Mouse (Mus musculus) heart, adult 2 months (tissue): ENCODE data around the gene Hhex. TPM values are rescaled to one million over a fixed set of nuclear protein-coding genes. Genes with fewer than 3 reads are reported as not detected.

Source experiments
- DNase-seq, 2 experiments: peaks; one replicate each; pipeline ENCODE4 v3.0.0; 2021
- H3K27ac ChIP-seq: fragments of 200-600 bp; 2 replicates; pipeline ENCODE4 v1.8.1; 2022
- H3K27me3 ChIP-seq: fragments of 200-500 bp; 2 replicates; pipeline ENCODE4 v1.6.1; 2012; ENCODE audit warnings: mild to moderate bottlenecking, low read length, inconsistent platforms, mixed read lengths; ENCODE audit not compliant: control insufficient read depth, insufficient read depth
- H3K36me3 ChIP-seq: fragments of 200-500 bp; 2 replicates; pipeline ENCODE4 v1.6.1; 2012; ENCODE audit warnings: low read length, inconsistent platforms; ENCODE audit not compliant: control insufficient read depth, insufficient read depth
- H3K4me1 ChIP-seq: fragments of 200-500 bp; 2 replicates; pipeline ENCODE4 v1.6.1; 2011; ENCODE audit warnings: low read length; ENCODE audit not compliant: control insufficient read depth, insufficient read depth
- H3K4me3 ChIP-seq: fragments of 200-600 bp; 2 replicates; pipeline ENCODE4 v1.8.1; 2022
- H3K79me2 ChIP-seq: fragments of 200-500 bp; replicated peaks from 2 replicates; pipeline ENCODE4 v1.6.1; 2012; ENCODE audit warnings: mild to moderate bottlenecking, inconsistent platforms, low read length, moderate library complexity, mixed read lengths; ENCODE audit not compliant: control insufficient read depth, insufficient read depth
- H3K9ac ChIP-seq: fragments of 200-500 bp; 2 replicates; pipeline ENCODE4 v1.6.1; 2012; ENCODE audit warnings: low read depth, mild to moderate bottlenecking, control low read depth, inconsistent platforms, low read length, mixed read lengths
- CTCF ChIP-seq: fragments of 200-600 bp; IDR thresholded peaks from 2 replicates; pipeline ENCODE4 v1.8.1; 2022; ENCODE audit warnings: antibody characterized with exemption, mild to moderate bottlenecking, moderate library complexity
- EP300 ChIP-seq: fragments of 200-500 bp; IDR thresholded peaks from 2 replicates; pipeline ENCODE4 v1.6.1; 2011; ENCODE audit warnings: low read depth, low read length, control low read depth; ENCODE audit not compliant: insufficient read depth
- POLR2A ChIP-seq: fragments of 200-500 bp; IDR thresholded peaks from 2 replicates; pipeline ENCODE4 v1.6.1; 2011; ENCODE audit warnings: mild to moderate bottlenecking, low read depth, low read length, control low read depth; ENCODE audit not compliant: insufficient read depth
- WGBS: fragments of 180-500 bp; shearing (Covaris S2); methylation state at CpG from one replicate; pipeline ENCODE4 v1.1.7; 2018; 5-methylcytosine and 5-hydroxymethylcytosine counted together
- intact Hi-C: fragments of 180-260 bp; cut with DNase I; formaldehyde crosslinking; loops from one replicate; pipeline ENCODE4 v1.15.1; 2025
- polyA plus RNA-seq: library from polyadenylated mRNA; depleted of rRNA; stranded (reverse); fragments of >200 nt; gene quantifications from 2 replicates; pipeline ENCODE4 v1.2.3, GENCODE M21; 2012
- total RNA-seq, 2 experiments: library from RNA; stranded (reverse); gene quantifications; 2 replicates each; pipeline ENCODE4 v1.2.3; 2021

The Hhex gene
- total and polyA plus RNA-seq, 3 experiments = 2.2 to 4.2 (median 2.3) TPM

DNA sequence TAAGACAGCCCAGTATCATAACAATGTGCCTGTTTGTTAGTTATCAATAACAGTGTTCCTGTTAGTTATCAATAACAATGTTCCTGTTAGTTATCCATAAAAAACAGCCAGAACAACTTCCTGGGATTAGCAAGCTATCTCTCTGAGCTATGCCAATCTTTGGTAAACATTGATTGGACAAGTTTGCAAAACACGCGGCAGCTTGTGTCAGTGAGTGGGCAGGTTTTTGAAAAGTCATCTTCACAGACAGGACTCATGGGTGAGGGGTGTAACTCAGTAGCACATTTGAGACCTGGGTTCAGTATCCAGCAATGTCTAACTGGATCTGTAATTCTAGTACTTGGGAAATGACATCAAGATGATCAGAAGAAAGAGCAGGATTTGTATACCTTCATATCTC lies 20.9 kb downstream of the Hhex start:
- TF ChIP-seq EP300 (no peak), CTCF (no peak), POLR2A (no peak)
- WGBS = 78% methylated on average over 2 of the region's 2 CpGs
- Histone ChIP-seq H3K36me3 (no peaks in the 10 kb centered on the region), H3K4me1 (no peaks in the 10 kb centered on the region), H3K9ac (no peak overlapping the region), H3K4me3 (no peak overlapping the region), H3K27me3 (no peaks in the 10 kb centered on the region; the same call in 1 of the 2 replicates), H3K27ac (no peak overlapping the region), H3K79me2 (no peaks in the 10 kb centered on the region)
- DNase-seq = no peak
- intact Hi-C loops = no loop called here

DNA sequence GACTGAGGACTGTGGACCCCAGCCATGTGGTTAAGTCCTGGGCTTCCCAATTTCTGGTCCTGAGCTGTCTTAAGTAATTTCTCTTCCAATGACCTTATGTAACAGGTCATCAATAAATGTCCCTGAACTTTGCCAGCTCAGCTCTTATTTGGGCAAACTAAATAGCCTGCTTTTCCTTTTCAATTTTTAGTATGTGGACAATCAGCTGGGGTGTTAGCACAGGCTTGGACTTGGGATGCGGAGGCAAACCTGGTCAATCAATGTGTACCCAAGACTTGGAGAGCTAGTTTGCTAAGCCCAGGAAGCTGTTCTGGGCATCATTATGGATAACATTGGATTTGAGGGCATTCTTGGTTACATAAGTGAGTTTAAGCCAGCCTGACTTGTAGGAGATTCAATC lies 21.4 kb downstream of the Hhex start:
- Histone ChIP-seq H3K27ac (no peak overlapping the region), H3K4me1 (no peaks in the 10 kb centered on the region), H3K9ac (no peak overlapping the region), H3K36me3 (no peaks in the 10 kb centered on the region), H3K79me2 (no peaks in the 10 kb centered on the region), H3K4me3 (no peak overlapping the region), H3K27me3 (no peaks in the 10 kb centered on the region; the same call in 1 of the 2 replicates)
- no peak for DNase-seq
- no peak for TF ChIP-seq CTCF
- TF ChIP-seq POLR2A = no peak
- TF ChIP-seq EP300 = no peak
- intact Hi-C loops = no loop called here
- WGBS = 97% methylated on average over 1 of the region's 1 CpGs

DNA sequence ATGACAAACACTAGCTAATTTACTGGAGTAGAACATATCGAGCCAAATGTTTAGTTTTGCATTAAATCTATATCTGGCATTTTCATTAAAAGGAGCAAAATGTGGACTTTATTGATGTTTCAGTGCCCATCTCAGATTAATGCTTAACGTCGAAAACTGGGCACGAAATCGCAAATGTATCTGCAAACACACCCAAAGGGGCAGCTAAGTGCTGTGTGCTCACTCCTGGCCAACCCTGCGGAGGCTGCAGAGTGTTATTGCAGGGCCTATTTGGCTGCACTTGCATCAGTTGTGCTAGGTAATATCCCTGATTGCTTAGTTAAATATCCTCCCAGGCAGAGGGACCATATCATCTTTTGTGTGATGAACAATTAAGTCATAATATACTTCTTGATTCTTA lies 23.4 kb downstream of the Hhex start:
- Histone ChIP-seq H3K79me2 (no peaks in the 10 kb centered on the region), H3K36me3 (no peaks in the 10 kb centered on the region), H3K27me3 (no peaks in the 10 kb centered on the region; the same call in 1 of the 2 replicates), H3K9ac (no peak overlapping the region), H3K4me1 (no peaks in the 10 kb centered on the region), H3K4me3 (no peak overlapping the region), H3K27ac (no peak overlapping the region)
- intact Hi-C loops = no loop called here
- TF ChIP-seq POLR2A (no peak), CTCF (no peak), EP300 (no peak)
- no peak for DNase-seq
- 85% methylated on average over 6 of the region's 6 CpGs for WGBS

DNA sequence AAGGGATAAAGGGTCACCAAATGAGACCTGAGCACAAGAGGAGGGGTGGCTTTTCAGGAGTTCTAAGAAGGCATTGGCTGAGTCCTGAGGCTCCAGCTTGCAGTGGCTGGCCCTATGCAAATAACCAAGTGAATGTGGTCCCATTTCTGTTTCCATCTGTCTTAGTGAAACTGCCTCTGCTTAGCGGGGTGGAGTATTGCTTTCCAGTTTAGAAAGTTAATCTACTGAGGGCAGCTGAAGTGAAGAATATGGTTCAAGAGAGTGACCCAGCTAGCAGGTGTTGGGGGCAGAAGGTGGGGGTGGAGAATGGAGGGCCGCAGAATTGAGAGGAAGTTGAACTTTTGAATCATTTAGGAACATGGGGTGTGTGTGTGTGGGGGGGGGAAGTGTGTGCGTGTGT lies 31.8 kb downstream of the Hhex start:
- no peaks in the 10 kb centered on the region for H3K79me2 ChIP-seq
- TF ChIP-seq CTCF = no peak
- TF ChIP-seq POLR2A = no peak
- no peak for TF ChIP-seq EP300
- intact Hi-C loops = no loop called here
- H3K9ac ChIP-seq = no peak overlapping the region
- no peak overlapping the region for H3K27ac ChIP-seq
- no peak for DNase-seq
- H3K4me1 ChIP-seq = no peaks in the 10 kb centered on the region
- H3K4me3 ChIP-seq = no peak overlapping the region
- no peaks in the 10 kb centered on the region for H3K27me3 ChIP-seq
- no peaks in the 10 kb centered on the region for H3K36me3 ChIP-seq
- 84% methylated on average over 3 of the region's 3 CpGs for WGBS

DNA sequence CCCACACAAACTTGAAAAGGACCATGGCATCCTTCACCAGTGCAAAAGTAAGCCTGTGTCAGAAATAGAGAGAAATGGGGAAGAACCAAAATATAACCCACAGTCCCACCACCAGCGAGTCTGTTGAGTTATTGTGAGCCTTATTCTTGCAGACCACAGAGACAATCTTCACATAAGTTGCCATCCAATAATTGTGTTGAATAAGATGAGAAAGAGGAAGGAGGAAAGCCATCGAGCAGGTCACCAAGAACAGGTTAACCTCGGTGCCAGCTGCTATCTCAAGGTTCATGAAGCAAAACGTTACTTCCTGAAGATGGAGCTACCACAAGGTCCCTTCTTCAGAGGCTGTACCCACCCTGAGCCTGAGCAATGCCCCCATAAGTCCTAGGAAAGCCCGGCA lies 32.4 kb downstream of the Hhex start:
- intact Hi-C loops = no loop called here
- H3K4me1 ChIP-seq = no peaks in the 10 kb centered on the region
- H3K9ac ChIP-seq = no peak overlapping the region
- H3K36me3 ChIP-seq = no peaks in the 10 kb centered on the region
- TF ChIP-seq EP300 (no peak), CTCF (no peak), POLR2A (no peak)
- H3K27ac ChIP-seq = no peak overlapping the region
- no peaks in the 10 kb centered on the region for H3K79me2 ChIP-seq
- DNase-seq = no peak
- 80% methylated on average over 5 of the region's 5 CpGs for WGBS
- no peaks in the 10 kb centered on the region for H3K27me3 ChIP-seq
- H3K4me3 ChIP-seq = no peak overlapping the region

DNA sequence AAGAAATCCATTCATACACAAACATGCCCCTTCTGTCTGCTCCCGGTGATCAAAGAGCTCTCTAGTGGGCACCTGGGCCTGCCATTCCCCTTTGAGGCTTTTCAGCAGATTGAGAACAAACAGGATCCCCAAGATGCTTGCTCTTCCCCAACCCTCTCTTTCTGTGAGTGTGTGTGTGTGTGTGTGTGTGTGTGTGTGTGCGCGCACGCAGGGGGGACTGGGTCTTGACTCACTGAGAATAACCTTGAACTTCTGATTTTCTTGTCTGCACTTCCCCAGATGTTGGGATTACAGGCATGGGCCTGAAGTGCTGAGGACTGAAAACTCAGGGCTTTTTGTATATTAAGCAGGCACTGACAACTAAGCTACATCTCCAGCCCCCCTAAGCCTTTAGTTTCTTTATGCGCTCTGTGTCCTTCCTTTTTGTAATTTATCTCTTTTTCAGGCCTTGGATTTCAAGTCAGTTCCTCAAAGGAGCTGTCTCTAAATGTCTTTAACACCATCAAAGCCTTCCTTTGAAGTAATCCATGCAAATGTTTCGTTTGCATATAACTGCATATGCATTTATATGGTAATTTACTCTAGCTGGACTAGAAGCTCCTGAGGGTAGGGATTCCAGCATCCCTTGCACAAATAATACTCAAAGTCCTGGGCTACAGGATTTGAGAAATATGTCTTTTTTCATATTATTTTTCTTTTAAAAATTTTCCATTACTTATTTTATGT lies 34.4 kb downstream of the Hhex start:
- 85% methylated on average over 6 of the region's 6 CpGs for whole genome bisulfite sequencing
- Histone ChIP-seq H3K27ac (no peak overlapping the region), H3K4me3 (no peak overlapping the region), H3K27me3 (no peaks in the 10 kb centered on the region), H3K79me2 (no peaks in the 10 kb centered on the region), H3K9ac (no peak overlapping the region), H3K4me1 (no peaks in the 10 kb centered on the region), H3K36me3 (no peaks in the 10 kb centered on the region)
- TF ChIP-seq POLR2A (no peak), CTCF (no peak), EP300 (no peak)
- intact Hi-C loops = no loop called here
- no peak for DNase-seq
